Mouse (Mus musculus): ENCODE measurements around the gene Lrig3.

Lrig3 gene

DNA sequence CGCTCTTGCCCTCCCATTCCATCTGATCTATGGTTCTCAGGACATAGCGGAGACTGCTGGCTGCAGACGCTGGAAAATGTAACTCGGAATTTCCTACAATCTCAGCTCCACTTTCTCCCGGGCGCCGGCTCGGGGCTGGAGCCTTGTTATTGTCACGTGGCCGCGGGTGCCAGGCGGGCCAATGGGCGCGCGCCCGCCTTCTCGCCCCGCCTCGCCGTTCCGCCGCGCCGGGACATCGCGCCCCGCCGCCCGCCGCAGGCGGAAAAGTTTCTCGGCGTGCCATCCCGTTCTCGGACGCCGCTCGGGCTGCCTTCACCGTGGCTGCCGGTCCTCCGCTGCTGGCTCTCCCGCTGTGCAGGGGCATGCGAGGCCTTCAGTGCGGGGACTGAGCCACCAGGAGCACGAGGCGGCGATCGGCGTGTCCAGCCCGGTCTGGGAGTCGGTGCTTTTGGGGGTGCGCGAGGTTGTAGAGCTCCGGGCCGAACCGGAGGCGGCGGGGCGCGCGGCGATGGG lies at the start of gene Lrig3:
Gene Lrig3, plus strand, starts transcription at position 201 of the 513 bp plus-strand sequence.
- peak; percentile 34 for DNase-seq (ENCODE audit: low read depth, low spot score)

DNA sequence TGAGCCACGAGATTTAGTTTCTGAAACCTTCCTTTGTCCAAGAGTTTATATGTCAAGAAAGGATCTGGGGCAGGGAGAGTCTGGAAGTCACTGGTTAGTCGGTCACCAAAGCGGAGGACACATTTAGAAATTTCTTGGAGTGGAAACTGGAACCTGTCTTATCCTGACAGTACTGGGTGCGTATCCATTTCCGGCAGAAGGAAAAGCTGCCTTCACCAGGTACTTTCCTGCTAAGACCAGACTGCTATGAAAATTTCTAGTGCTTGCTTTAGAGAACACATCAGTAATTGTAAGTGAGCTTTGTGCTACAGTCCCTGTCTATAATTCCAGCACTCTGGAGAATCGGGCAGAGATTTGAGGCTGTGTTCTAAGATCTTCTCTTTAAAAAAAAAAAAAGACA lies 49.2 kb upstream of the Lrig3 start:
- DNase-seq (ENCODE audit: low read depth, low spot score): peak; percentile 50

DNA sequence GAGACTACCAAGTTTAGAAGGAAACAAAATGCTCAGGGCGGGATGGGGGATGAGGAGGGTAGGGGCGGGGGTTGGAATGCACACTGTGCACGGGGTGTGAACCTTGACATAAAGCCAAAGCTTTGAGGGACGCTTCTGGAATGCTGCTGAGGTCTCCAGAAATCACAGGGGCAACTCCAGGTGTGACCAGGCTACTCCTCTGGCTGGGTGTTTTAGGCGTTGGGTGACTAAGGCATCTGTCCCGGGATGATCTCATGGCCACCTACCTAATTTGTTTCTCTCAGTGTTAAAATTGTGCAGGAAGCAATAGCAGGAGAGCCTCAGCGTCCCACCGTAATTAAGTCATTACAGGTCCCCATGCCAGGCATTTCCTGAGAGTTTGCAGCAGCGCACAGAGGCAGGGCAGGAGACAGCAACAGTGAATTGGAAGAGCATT lies 48.5 kb upstream of the Lrig3 start:
- DNase-seq (ENCODE audit: low read depth, low spot score): peak; percentile 63

DNA sequence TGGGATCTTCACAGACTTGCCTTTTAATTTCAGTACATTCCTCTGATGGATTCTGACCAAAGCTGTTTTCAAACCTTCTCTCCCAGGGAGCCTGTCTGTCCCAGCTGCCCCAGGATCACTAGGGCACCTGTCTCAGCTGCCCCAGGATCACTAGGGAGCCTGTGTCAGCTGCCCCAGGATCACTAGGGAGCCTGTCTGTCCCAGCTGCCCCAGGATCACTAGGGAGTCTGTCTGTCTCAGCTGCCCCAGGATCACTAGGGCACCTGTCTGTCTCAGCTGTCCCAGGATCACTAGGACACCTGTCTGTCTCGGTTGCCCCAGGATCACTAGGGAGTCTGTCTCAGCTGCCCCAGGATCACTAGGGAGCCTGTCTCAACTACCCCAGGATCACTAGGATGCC lies 47.0 kb upstream of the Lrig3 start:
- no peak for DNase-seq (ENCODE audit: low read depth, low spot score)

DNA sequence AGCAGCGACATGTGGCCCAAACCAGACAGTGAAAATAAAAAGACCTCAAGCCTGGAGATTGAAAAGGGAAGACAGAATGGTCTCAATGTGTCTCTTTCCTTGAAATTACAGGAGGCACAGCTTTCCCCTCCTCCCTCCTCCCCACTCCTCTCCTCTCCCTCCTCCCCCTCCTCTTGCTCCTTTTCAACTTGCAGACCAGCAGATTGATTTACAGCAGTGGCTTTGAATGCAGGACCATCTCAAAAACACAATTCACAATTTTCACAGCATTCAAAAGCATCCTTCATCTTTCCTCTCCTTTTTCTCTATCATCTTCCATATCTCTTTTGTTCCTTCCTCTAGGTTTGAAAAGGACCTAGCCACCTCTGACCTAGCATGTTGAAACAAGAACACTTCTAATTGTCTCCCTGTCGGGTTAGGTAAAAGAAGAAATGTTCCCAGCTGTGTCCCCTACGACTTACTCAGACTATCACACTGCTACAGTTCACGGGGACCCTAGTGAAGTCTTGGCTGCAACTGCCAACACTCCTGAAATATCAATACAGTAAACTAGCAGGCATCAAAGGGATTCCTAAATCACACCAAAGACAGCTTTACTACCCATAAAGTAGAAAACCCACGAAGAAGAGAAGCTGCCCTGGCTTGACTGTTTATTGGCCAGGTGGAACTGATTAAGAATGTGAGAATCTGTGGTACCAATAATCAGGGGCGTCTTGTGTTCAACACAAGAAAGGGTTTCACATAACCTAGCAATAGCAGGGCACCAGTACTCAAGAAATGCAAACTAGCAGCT lies 44.1 kb upstream of the Lrig3 start:
- DNase-seq (ENCODE audit: low read depth, low spot score): no peak

DNA sequence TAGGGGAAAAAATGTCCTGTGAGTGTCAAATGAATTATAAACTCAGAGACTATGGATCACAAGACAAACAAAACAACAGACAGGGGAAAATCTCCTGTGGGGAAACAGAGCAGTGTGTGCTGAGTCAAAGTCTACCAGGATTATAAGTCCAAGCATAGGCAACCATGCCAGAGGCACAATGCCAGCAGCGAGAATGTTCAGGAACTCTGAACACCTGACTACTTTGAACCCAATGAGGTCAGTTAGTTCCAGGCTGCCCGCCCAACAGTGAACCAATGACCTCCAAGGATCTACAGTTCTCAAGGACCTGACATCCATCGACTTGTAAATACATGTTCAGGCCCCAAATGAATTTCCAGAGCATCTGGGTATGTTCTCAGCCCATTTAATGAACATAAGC lies 36.0 kb upstream of the Lrig3 start:
- DNase-seq (ENCODE audit: low read depth, low spot score): no peak

DNA sequence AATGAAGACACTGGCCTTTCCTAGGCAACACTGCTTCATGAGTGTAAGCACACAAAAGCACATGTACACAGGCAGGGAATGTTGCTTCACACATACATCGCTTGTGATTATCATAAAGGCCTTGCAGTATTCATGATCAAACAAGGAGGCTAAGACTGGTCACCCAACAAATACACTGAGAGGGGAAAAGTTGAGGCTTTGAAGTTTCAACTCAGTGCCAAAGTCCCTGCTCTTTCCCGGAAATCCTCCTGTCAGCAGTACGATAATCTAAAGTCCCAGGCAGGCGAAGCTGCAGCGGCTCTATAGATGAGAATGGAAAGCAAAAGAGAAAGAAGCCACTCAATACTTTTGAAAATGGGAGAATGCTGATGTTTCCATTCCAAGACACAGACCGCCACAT lies 32.6 kb upstream of the Lrig3 start:
- DNase-seq (ENCODE audit: low read depth, low spot score): no peak

DNA sequence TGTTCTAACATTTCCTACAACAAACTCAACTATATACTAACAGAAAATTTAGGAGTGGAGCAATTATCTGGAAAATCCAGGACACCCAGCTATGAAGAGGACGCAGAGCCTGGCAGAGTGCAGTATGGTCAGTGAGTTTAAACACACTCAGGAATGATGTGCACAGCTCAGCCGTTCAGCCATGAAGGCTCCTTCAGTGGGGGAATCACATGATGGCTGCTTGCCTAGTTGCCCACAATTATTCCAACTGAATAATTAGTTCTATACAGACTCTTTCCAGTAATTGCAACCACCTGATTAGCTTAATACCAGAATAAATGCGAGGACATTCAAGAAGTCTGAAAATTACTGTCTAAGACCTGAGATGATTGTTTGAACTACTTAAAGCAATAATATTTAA lies 31.9 kb upstream of the Lrig3 start:
- DNase-seq (ENCODE audit: low read depth, low spot score): no peak

DNA sequence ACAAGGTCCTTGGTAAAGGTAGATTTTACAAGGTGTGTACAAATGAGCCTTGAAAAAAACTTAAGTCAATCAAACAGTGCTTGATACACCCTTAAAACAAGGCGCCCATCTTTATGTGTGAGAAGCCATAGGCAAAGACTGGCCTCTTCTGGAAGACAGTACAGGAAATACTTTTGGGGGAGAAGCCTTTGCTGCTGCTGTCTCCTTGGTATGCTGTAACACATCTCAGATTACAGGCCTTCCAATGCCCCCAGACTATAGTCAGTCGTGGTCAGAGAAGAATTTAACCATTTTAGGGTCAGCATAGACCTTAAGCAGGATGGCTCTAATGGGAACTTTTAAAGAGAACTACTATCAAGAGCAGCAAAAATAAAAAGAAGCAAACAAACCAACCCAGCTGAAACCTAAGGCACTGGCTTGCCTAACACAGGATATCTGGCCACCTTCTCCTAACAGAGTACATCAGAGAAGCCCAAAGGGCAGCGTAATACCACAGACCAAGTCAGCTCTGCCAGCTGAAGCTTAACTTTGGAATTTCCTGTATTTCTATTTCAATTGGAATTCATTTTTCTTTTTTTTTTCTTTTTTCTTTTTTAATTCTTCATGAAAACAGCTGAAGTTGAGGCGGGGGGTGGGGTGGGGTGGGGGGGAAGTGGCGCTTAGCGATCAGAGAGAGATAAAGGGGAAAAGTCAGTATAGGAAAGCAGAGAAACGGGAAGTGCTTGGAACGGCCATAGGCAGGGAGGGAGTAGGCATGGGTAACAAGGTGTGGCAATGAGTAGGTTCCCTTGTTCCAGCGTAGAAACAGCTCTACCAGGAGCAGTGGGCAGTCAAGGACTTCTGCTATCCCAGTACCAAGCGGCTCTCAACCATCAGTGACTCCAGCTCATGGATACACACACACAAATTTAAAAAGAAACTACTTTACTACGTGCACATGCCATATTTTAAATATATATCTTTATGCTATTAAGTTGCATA lies 28.2 kb upstream of the Lrig3 start:
- DNase-seq (ENCODE audit: low read depth, low spot score): no peak

DNA sequence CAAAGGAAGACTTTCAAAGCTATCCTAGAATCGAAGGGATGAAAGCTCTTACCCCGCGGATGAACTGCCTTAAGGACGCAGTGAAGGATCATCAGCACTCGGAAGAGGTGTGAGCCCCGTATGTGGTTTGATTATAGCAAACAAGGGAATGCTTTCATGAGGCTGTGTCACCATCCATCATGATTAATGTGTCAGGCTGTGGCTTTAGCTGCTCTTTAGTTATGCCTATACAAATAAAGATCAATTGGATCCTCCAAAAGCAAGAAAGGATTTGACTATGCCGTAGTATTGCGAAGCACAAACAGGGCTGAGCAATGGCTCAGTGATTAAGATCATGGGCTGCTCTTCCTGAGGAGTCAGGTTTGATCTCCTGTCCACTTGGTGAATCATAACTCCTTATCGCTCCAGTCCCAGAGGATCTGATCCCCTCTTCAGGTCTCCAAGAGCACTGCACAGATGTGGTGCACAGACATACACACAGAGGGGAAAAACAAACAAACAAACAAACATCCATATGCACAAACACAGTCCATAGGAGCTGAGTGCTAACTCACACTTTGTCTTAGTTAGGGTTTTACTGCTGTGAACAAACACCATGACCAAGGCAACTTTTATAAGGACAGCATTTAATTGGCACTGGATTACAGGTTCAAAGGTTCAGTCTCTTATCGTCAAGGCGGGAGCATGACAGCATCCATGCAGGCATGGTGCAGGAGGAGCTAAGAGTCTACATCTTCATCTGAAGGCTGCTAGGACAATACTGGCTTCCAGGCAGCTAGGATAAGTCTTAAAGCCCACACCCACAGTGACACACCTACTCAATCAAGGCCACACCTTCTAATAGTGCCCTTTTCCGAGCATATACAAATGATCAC lies 27.2 kb upstream of the Lrig3 start:
- DNase-seq (ENCODE audit: low read depth, low spot score): no peak

DNA sequence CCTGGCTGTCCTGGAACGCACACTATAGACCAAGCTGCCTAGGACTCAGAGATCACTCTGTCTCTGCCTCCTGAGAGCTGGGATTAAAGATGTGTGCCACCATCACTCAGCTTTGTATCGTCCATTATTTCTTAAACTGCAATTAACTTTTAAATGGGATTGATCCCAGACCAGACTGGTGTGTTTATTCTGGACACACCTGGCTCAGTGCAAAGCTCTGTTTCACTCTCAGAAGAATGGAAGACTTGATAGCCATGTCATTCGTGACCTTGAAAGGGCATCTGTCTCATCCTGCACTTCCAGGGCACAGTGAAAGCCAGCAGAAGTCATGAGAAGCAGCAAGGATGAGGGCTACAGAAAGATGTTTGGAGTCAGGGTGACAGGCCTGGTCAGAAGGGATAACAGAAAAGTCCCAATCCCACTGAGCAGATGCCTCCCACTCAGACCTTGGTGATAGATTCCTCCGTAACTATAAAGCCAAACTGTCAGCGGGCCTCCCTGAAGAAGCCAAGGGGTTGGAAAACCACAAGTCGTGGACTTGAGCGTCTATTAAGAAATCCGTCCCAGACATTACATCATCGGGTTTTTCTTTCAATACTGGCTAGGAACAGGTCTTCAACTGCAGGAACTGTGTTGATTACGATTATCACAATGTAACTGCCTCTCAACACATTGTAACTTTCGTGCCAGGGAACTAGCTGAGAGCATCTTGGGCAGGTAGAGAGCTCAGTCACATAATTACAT lies 25.5 kb upstream of the Lrig3 start:
- DNase-seq (ENCODE audit: low read depth, low spot score): peak; percentile 72

DNA sequence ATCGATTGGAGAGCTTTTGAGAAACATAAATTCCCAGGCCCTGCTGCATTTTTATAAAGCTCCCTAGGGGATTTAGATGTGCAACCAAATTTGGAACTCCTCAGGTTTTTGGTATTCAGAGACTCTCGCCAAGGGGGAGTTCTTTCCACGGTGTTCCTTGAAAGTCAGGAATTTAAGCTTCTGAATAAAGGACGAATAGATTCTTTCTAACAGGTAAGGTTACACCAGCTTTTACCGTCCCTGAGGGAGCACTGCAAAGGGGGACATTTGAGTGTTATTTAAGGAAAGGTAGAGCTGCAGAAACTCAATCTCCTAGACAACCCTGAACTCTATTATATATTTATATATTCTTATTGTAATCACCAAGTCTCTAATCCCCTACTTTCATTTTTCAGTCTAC lies 22.9 kb upstream of the Lrig3 start:
- DNase-seq (ENCODE audit: low read depth, low spot score): no peak

DNA sequence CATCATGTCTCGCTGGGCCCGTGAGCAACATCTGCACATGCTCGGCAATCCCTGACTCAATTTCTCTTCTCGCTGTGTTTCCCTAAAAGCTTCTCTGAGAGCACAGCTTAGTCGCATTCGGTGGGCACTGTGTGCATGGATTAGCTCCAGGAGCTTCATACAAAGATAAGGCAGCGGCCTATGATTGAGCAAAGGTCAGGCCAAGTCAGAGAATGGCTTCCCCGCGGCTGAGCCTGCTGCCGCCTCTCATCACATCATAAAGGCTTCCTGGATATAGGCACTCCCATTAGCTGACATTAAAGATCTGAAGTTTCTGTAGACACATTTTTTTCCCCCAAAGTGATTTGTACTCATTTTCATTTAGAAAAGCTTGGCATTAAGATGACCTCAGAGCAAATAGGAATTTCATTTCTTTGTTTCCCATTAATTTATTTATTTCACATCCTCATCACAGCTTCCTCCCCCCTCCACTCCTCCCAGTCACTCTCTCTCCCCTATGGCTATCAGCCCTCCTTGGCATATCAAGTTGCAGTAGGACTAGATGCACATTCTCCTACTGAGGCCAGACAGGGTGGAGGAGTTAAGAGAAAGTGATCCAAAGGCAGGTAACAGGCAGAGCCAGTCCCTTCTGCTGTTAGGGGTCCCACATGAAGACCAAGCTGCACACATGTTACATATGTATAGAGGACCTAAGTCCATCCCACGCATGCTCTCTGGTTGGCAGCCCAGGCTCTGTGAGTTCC lies 21.0 kb upstream of the Lrig3 start:
- no peak for DNase-seq (ENCODE audit: low read depth, low spot score)

DNA sequence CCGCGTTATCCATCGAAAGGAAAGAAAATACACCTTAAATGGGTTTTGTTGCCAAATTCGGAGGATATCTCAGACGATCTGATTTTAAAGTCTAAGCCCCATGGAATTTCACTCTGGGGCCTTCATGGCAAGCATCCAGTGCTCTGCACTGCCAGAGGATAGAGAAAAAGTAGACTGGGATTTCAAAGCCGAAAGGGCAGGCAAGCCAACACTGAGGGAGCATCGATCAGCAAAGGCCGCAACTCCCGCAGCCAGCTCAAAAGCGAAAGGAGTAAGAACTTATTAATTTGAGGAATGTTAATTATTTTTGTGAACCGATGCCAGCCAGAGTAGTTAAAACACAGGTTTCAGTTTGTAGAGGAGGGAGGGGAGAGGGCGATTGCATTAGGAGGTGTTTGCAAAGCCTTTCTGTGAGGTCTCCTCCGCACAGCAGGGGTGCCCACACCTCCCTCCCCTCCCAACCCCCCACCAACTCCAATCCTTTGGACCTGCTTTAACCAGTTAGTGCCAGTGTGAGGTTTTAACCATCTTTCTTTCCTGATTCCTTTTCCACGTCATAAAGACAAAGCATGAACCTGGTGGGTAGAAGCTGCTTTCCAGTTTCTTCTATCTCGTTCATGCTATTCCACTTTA lies 17.0 kb upstream of the Lrig3 start:
- DNase-seq (ENCODE audit: low read depth, low spot score): peak; percentile 66

DNA sequence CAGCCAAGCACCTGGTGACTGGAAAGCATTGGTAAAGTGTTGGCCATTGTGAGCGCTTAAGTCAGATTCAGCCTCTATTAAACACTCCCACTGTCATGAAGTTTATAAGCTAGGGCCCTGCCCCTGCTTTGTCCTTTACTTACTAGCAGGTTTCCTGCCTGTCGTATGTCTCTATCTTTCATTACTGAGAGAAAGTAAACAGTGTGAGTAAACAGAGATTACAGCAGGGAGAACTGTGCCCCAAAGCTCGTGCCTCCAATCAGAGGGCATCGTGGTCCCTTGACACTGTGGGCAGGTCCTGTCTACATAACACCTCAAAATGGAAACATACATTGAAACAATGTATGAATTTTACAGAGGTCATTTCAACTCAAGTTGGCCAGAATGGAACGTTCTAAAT lies 14.3 kb upstream of the Lrig3 start:
- DNase-seq (ENCODE audit: low read depth, low spot score): no peak

DNA sequence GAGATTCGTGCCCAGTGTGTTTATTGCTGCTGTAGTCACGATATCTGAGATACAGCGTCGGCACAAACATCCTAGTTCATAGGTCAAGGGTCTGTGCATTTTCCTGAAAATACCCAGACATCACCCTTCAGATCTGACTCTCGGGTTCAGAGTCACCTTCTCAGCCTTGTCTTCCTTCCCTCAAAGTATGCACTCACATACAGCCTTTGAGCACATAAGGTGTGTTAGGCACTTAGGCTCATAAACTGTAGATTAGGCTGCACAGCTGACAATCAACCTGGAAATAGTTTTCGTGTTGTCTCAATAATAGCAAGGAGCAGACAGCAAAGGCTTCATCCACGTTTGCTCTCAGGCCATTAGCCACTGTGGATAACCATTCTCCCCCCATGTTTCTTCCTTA lies 11.6 kb upstream of the Lrig3 start:
- no peak for DNase-seq (ENCODE audit: low read depth, low spot score)

DNA sequence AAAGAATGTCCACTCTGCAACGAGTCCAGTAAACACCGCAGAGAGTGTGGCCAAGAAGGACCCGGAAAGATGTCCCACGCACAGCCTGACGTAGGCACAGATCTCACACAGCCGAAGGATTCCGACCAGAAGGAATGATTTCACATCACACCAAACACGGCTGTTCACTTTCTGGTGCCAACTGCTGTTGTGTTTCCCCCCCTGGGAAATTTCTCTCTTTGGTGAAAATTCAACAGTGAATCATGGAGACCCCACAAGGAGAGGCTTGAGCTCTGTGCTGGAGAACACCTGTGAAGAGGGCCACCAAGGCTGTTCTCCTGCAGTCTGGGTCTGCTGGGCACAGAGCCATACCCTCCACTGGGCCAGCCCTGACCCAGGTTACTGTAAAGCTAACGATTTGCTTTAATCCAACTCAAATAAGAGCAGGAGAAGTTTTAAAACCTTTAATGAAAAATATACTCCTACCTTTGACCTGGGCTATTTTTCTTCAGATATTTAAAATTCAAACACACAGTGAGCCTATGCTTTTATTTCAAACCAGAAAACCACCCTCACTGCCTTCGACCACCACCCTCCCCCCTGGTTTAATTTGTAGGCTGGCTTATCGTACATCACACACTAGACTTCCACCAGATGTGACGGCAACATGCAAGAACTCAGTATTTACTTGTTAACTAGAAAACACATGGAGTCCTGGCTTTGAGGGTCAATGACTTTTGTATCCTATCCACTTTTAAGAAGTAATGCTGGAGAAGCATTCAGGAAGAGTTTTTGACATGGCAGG lies 11.0 kb upstream of the Lrig3 start:
- DNase-seq (ENCODE audit: low read depth, low spot score): no peak

DNA sequence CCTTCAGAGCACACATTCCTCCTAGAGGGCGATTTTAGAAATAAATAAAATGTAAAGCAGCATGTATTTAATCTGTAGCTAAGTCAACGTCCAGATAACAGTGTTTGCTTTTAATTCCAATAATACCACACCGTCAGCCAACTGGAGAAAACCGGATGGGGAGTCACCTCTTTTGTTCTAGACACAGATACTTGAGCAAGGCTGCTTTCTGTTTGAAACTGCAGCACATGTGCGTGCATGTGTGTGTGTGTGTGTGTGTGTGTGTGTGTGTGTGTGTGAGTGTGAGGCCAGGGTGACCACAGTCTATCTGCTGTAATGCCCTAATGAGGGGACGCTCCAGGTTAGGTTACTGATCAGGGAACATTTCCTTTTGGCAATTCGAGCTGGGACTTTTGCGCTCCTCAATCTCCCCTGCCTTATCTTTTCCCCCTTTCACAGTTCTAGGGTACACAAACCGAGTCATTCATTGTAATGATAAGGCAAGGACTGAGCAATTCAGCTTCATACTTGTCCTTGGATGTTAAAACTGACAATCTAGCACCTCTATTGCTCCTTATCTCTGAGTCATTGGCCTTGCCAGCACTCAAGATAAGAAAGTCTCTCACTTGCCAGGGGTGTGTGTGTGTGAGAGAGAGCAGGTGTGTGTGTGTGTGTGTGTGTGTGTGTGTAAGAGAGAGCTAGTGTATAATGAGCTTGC lies 4.4 kb upstream of the Lrig3 start:
- no peak for DNase-seq (ENCODE audit: low read depth, low spot score)
